In genomic region chr11:3133360-3133759, GRCm38 (mm10) we compare ENCODE assay signal across 7 mouse cellular contexts. TPM values are rescaled to one million over a fixed set of nuclear protein-coding genes. Genes with fewer than 3 reads are reported as not detected.
A peak's percentile ranks its signal among the peaks of the same experiment; 100 is the strongest.
DNase-seq lines count a peak whose midpoint lies in the region; ATAC-seq and TF ChIP-seq lines count a peak whose summit lies in the region.
"Not testable (repeated sequence)": the region's sequence is repeated elsewhere in the genome, so short reads cannot be mapped to it uniquely, and the experiment has no call there.

No protein-coding gene starts in this region.

- not testable (repeated sequence) for H3K27ac ChIP-seq in embryonic facial prominence, embryonic 12.5 days; forebrain, embryonic 16.5 days (ENCODE audit: low read length); hindbrain, embryonic 11.5 days (ENCODE audit: low read depth, low read length); intestine, postnatal 0 days (ENCODE audit: low read depth, low read length); liver, embryonic 12.5 days; neural tube, embryonic 12.5 days

- H3K36me3 ChIP-seq in embryonic facial prominence, embryonic 12.5 days; forebrain, embryonic 16.5 days (ENCODE audit: control insufficient read depth, insufficient read depth); hindbrain, embryonic 11.5 days (ENCODE audit: control insufficient read depth, insufficient read depth, low read length); intestine, postnatal 0 days (ENCODE audit: control insufficient read depth, insufficient read depth): not testable (repeated sequence)
- peaks cover 13% of the 10 kb centered on the region for H3K36me3 ChIP-seq in liver, embryonic 12.5 days
- H3K36me3 ChIP-seq in neural tube, embryonic 12.5 days: peaks cover 12% of the 10 kb centered on the region

- H3K4me1 ChIP-seq in embryonic facial prominence, embryonic 12.5 days; forebrain, embryonic 16.5 days (replicated peaks; ENCODE audit: control insufficient read depth, insufficient read depth, low read length); hindbrain, embryonic 11.5 days (replicated peaks; ENCODE audit: control insufficient read depth, insufficient read depth, low read length); intestine, postnatal 0 days (replicated peaks; ENCODE audit: control insufficient read depth, insufficient read depth, low read length); liver, embryonic 12.5 days; neural tube, embryonic 12.5 days: not testable (repeated sequence)

- H3K4me3 ChIP-seq in embryonic facial prominence, embryonic 12.5 days; forebrain, embryonic 16.5 days (replicated peaks; ENCODE audit: low read length); hindbrain, embryonic 11.5 days (ENCODE audit: low read depth, low read length); intestine, postnatal 0 days (ENCODE audit: low read depth, low read length); liver, embryonic 12.5 days; neural tube, embryonic 12.5 days: not testable (repeated sequence)

- DNase-seq in hindbrain, embryonic 11.5 days (ENCODE audit: low spot score): not testable (repeated sequence)

- peaks cover 16% of the 10 kb centered on the region for H3K9me3 ChIP-seq in embryonic facial prominence, embryonic 12.5 days
- peaks cover 13% of the 10 kb centered on the region for H3K9me3 ChIP-seq in forebrain, embryonic 16.5 days (ENCODE audit: control insufficient read depth, low read length)
- peaks cover 12% of the 10 kb centered on the region for H3K9me3 ChIP-seq in hindbrain, embryonic 11.5 days (ENCODE audit: control insufficient read depth, low read length)
- peaks cover 18% of the 10 kb centered on the region for H3K9me3 ChIP-seq in intestine, postnatal 0 days (ENCODE audit: control insufficient read depth)
- H3K9me3 ChIP-seq in liver, embryonic 12.5 days (replicated peaks): peaks cover 17% of the 10 kb centered on the region
- H3K9me3 ChIP-seq in neural tube, embryonic 12.5 days: peaks cover 21% of the 10 kb centered on the region

- 100% methylated on average over 1 of the region's 4 CpGs for WGBS in embryonic facial prominence, embryonic 12.5 days
- no CpG with 5 or more reads among the region's 4 CpGs for WGBS in forebrain, embryonic 16.5 days
- no CpG with 5 or more reads among the region's 4 CpGs for WGBS in hindbrain, embryonic 11.5 days
- no CpG with 5 or more reads among the region's 4 CpGs for WGBS in intestine, postnatal 0 days
- 50% methylated on average over 1 of the region's 4 CpGs for WGBS in liver, embryonic 12.5 days (ENCODE audit: insufficient replicate concordance)
- no CpG with 5 or more reads among the region's 4 CpGs for WGBS in neural tube, embryonic 12.5 days

- H3K9ac ChIP-seq in embryonic facial prominence, embryonic 12.5 days; forebrain, embryonic 16.5 days (replicated peaks; ENCODE audit: low read depth, low read length); hindbrain, embryonic 11.5 days (ENCODE audit: low read depth, low read length); intestine, postnatal 0 days (ENCODE audit: low read depth, low read length); liver, embryonic 12.5 days; neural tube, embryonic 12.5 days: not testable (repeated sequence)

- not testable (repeated sequence) for H3K4me2 ChIP-seq in embryonic facial prominence, embryonic 12.5 days (replicated peaks); forebrain, embryonic 16.5 days (ENCODE audit: low read length); hindbrain, embryonic 11.5 days (replicated peaks; ENCODE audit: low read depth, low read length); intestine, postnatal 0 days (replicated peaks; ENCODE audit: low read depth); liver, embryonic 12.5 days; neural tube, embryonic 12.5 days (replicated peaks)

- not testable (repeated sequence) for H3K27me3 ChIP-seq in embryonic facial prominence, embryonic 12.5 days; forebrain, embryonic 16.5 days (replicated peaks; ENCODE audit: control insufficient read depth, insufficient read depth, low read length); hindbrain, embryonic 11.5 days (ENCODE audit: control insufficient read depth, insufficient read depth, low read length); intestine, postnatal 0 days (replicated peaks; ENCODE audit: control insufficient read depth, insufficient read depth, low read length); liver, embryonic 12.5 days (replicated peaks); neural tube, embryonic 12.5 days (replicated peaks)

- ATAC-seq in embryonic facial prominence, embryonic 12.5 days (ENCODE audit: insufficient number of reproducible peaks, insufficient read depth, low FRiP score, low TSS enrichment): peak; percentile 8; the same call in 1 of the 2 replicates
- ATAC-seq in forebrain, embryonic 16.5 days: peak; percentile 13
- peak; percentile 21 for ATAC-seq in hindbrain, embryonic 11.5 days (ENCODE audit: low FRiP score)
- 0 out of 2 replicates have a peak, but pooled peaks have one; percentile 2 for ATAC-seq in intestine, postnatal 0 days
- peak; percentile 16 for ATAC-seq in liver, embryonic 12.5 days
- ATAC-seq in megakaryocyte progenitor cell, adult 5-6 weeks (replicated peaks; ENCODE audit: poor library complexity): peak; percentile 20
- ATAC-seq in neural tube, embryonic 12.5 days (ENCODE audit: low FRiP score, low read depth): peak; percentile 15

- TF ChIP-seq CTCF in intestine, postnatal 0 days (IDR thresholded peaks at IDR 0.05; ENCODE audit: low read depth): not testable (repeated sequence)

RNA-seq across cellular contexts. Expression of gene Sfi1, which starts 59.9 kb away (rescaled TPM):
- 17.0 and 17.1 TPM in 2 replicates for polyA plus RNA-seq in embryonic facial prominence, embryonic 12.5 days (2016; fragmentation: Nextera tagmentation; extraction: Ambion mirVana)
- polyA plus RNA-seq in forebrain, embryonic 16.5 days (2015; fragmentation: Nextera tagmentation; extraction: Ambion mirVana): 17.2 and 23.9 TPM in 2 replicates
- polyA plus RNA-seq in hindbrain, embryonic 11.5 days (2014; fragmentation: Nextera tagmentation; extraction: Ambion mirVana): 7.9 and 8.6 TPM in 2 replicates
- polyA plus RNA-seq in intestine, postnatal 0 days (2015; fragmentation: Nextera tagmentation; extraction: Ambion mirVana): 4.0 and 5.4 TPM in 2 replicates
- polyA plus RNA-seq in liver, embryonic 12.5 days (2016; fragmentation: Nextera tagmentation; extraction: Ambion mirVana): 6.5 and 6.9 TPM in 2 replicates
- 5.2 and 6.0 TPM in 2 replicates for total RNA-seq in megakaryocyte progenitor cell, adult 5-6 weeks (2015)
- total RNA-seq in megakaryocyte progenitor cell, adult 5-6 weeks (2017): 6.2 and 14.2 TPM in 2 replicates
- 14.3 and 15.6 TPM in 2 replicates for polyA plus RNA-seq in neural tube, embryonic 12.5 days (2016; fragmentation: Nextera tagmentation; extraction: Ambion mirVana)
